Mouse (Mus musculus) midbrain, embryonic 12.5 days (tissue): ENCODE results near the gene Nr5a1. TPM values are rescaled to one million over a fixed set of nuclear protein-coding genes. Genes with fewer than 3 reads are reported as not detected.

Source experiments
- ATAC-seq: fragments of 200-750 bp; cut with Nextera tagmentation; 2 replicates; pipeline ENCODE4 v1.8.0; 2017; ENCODE audit warnings: low read depth, moderate TSS enrichment, moderate library complexity; ENCODE audit not compliant: low FRiP score
- H3K27ac ChIP-seq: fragments of 300-500 bp; sonication (generic); replicated peaks from 2 replicates; pipeline ENCODE4 v1.5.1; 2016; ENCODE audit warnings: mild to moderate bottlenecking
- H3K27me3 ChIP-seq: fragments of 300-500 bp; sonication (generic); 2 replicates; pipeline ENCODE4 v1.6.1; 2016; ENCODE audit warnings: mild to moderate bottlenecking
- H3K36me3 ChIP-seq: fragments of 300-500 bp; sonication (generic); 2 replicates; pipeline ENCODE4 v1.6.1; 2016
- H3K4me1 ChIP-seq: fragments of 300-500 bp; sonication (generic); 2 replicates; pipeline ENCODE4 v1.6.1; 2016
- H3K4me2 ChIP-seq: fragments of 300-500 bp; sonication (generic); replicated peaks from 2 replicates; pipeline ENCODE4 v1.6.1; 2016; ENCODE audit warnings: mild to moderate bottlenecking, moderate library complexity
- H3K4me3 ChIP-seq: fragments of 300-500 bp; sonication (generic); 2 replicates; pipeline ENCODE4 v1.5.1; 2016; ENCODE audit warnings: mild to moderate bottlenecking
- H3K9ac ChIP-seq: fragments of 300-500 bp; sonication (generic); replicated peaks from 2 replicates; pipeline ENCODE4 v1.6.1; 2016; ENCODE audit warnings: mild to moderate bottlenecking, moderate library complexity
- H3K9me3 ChIP-seq: fragments of 300-500 bp; sonication (generic); 2 replicates; pipeline ENCODE4 v1.6.1; 2016; ENCODE audit warnings: mild to moderate bottlenecking
- WGBS: fragments of 180-500 bp; shearing (Covaris S2); methylation state at CpG from one replicate; pipeline ENCODE4 v1.1.7; 2016; 5-methylcytosine and 5-hydroxymethylcytosine counted together
- polyA plus RNA-seq: library from polyadenylated mRNA; unstranded; fragments of >200 nt; fragmentation: Nextera tagmentation; extraction: Ambion mirVana; gene quantifications from 2 replicates; pipeline ENCODE4 v1.2.1, GENCODE M21; 2016

The Nr5a1 gene
- polyA plus RNA-seq, 1 experiment from 2014 or later: 0.29 TPM

GRCm38 (mm10) chr2:38718676-38719075, 4.3 kb upstream of the Nr5a1 start:
- Histone ChIP-seq H3K4me1 (peaks cover 6% of the 10 kb centered on the region; the same call in 1 of the 2 replicates), H3K27ac (no peak overlapping the region), H3K9me3 (no peaks in the 10 kb centered on the region), H3K36me3 (no peaks in the 10 kb centered on the region), H3K4me3 (no peak overlapping the region), H3K27me3 (peaks cover 24% of the 10 kb centered on the region), H3K4me2 (no peak overlapping the region), H3K9ac (no peak overlapping the region)
- WGBS: 71% methylated on average over 8 of the region's 8 CpGs
- ATAC-seq: no peak

GRCm38 (mm10) chr2:38717436-38717835, 3.1 kb upstream of the Nr5a1 start:
- H3K27me3 ChIP-seq: peaks cover 36% of the 10 kb centered on the region
- no peaks in the 10 kb centered on the region for H3K36me3 ChIP-seq
- ATAC-seq: no peak
- 88% methylated on average over 2 of the region's 2 CpGs for WGBS
- H3K4me2 ChIP-seq: no peak overlapping the region
- no peaks in the 10 kb centered on the region for H3K9me3 ChIP-seq
- no peak overlapping the region for H3K4me3 ChIP-seq
- peaks cover 6% of the 10 kb centered on the region; the same call in 1 of the 2 replicates for H3K4me1 ChIP-seq
- H3K27ac ChIP-seq: no peak overlapping the region
- H3K9ac ChIP-seq: no peak overlapping the region

- Histone ChIP-seq H3K27ac (no peak overlapping the region), H3K9me3 (no peaks in the 10 kb centered on the region), H3K4me2 (no peak overlapping the region), H3K9ac (no peak overlapping the region), H3K36me3 (no peaks in the 10 kb centered on the region), H3K4me3 (no peak overlapping the region), H3K27me3 (peaks cover 74% of the 10 kb centered on the region), H3K4me1 (peaks cover 18% of the 10 kb centered on the region)
- no peak for ATAC-seq
- WGBS: 69% methylated on average over 3 of the region's 3 CpGs
Observed at GRCm38 (mm10) chr2:38713596-38713995, 746 bp downstream of the Nr5a1 start.

GRCm38 (mm10) chr2:38712769-38713125, 1.6 kb downstream of the Nr5a1 start:
- 25% methylated on average over 9 of the region's 11 CpGs for WGBS
- H3K27ac ChIP-seq: no peak overlapping the region
- no peak for ATAC-seq
- H3K27me3 ChIP-seq: peaks cover 83% of the 10 kb centered on the region
- no peak overlapping the region for H3K4me3 ChIP-seq
- H3K9me3 ChIP-seq: no peaks in the 10 kb centered on the region
- no peaks in the 10 kb centered on the region for H3K36me3 ChIP-seq
- H3K4me2 ChIP-seq: no peak overlapping the region
- H3K4me1 ChIP-seq: peaks cover 18% of the 10 kb centered on the region
- H3K9ac ChIP-seq: no peak overlapping the region

GRCm38 (mm10) chr2:38712076-38712768, 2.1 kb downstream of the Nr5a1 start:
- H3K27ac ChIP-seq: no peak overlapping the region
- no peaks in the 10 kb centered on the region for H3K36me3 ChIP-seq
- WGBS: 5% methylated on average over 42 of the region's 58 CpGs
- H3K9ac ChIP-seq: no peak overlapping the region; the same call in 1 of the 2 replicates
- ATAC-seq: 0 out of 2 replicates have a peak, but pooled peaks have one; percentile 10
- H3K4me2 ChIP-seq: peak overlapping the region; percentile 54
- peaks cover 88% of the 10 kb centered on the region for H3K27me3 ChIP-seq
- H3K4me3 ChIP-seq: peak overlapping the region; percentile 36
- peaks cover 18% of the 10 kb centered on the region for H3K4me1 ChIP-seq
- H3K9me3 ChIP-seq: no peaks in the 10 kb centered on the region

- Histone ChIP-seq H3K9me3 (no peaks in the 10 kb centered on the region), H3K36me3 (no peaks in the 10 kb centered on the region), H3K4me1 (peaks cover 18% of the 10 kb centered on the region), H3K27me3 (peaks cover 96% of the 10 kb centered on the region), H3K4me2 (peak overlapping the region; percentile 54), H3K4me3 (peak overlapping the region; percentile 36), H3K9ac (no peak overlapping the region), H3K27ac (no peak overlapping the region)
- WGBS: 2% methylated on average over 39 of the region's 40 CpGs
- no peak; the same call in 1 of the 2 replicates for ATAC-seq
Observed at GRCm38 (mm10) chr2:38711421-38711861, 2.9 kb downstream of the Nr5a1 start.

- WGBS: under 1% methylated on average over 73 of the region's 75 CpGs
- peak overlapping the region; percentile 30 for H3K4me3 ChIP-seq
- ATAC-seq: peak; percentile 41; the same call in 1 of the 2 replicates
Observed at GRCm38 (mm10) chr2:38710304-38711241, 3.8 kb downstream of the Nr5a1 start.

GRCm38 (mm10) chr2:38708907-38709688, 5.2 kb downstream of the Nr5a1 start:
- H3K4me3 ChIP-seq: no peak overlapping the region
- H3K4me1 ChIP-seq: peaks cover 18% of the 10 kb centered on the region
- H3K4me2 ChIP-seq: no peak overlapping the region
- H3K27ac ChIP-seq: no peak overlapping the region
- H3K9ac ChIP-seq: no peak overlapping the region
- peaks cover 100% of the 10 kb centered on the region for H3K27me3 ChIP-seq
- no peak for ATAC-seq
- no peaks in the 10 kb centered on the region for H3K9me3 ChIP-seq
- no peaks in the 10 kb centered on the region for H3K36me3 ChIP-seq
- 24% methylated on average over 12 of the region's 12 CpGs for WGBS

More at GRCm38 (mm10) chr2:38710304-38711241, 3.8 kb downstream of the Nr5a1 start:
- Histone ChIP-seq H3K9me3 (no peaks in the 10 kb centered on the region), H3K9ac (no peak overlapping the region; the same call in 1 of the 2 replicates), H3K4me2 (peak overlapping the region; percentile 42), H3K4me1 (peaks cover 18% of the 10 kb centered on the region), H3K27me3 (peaks cover 98% of the 10 kb centered on the region), H3K27ac (no peak overlapping the region), H3K36me3 (no peaks in the 10 kb centered on the region)

- Histone ChIP-seq H3K9me3 (no peaks in the 10 kb centered on the region), H3K27me3 (peaks cover 100% of the 10 kb centered on the region), H3K27ac (no peak overlapping the region), H3K4me3 (no peak overlapping the region), H3K9ac (no peak overlapping the region), H3K4me1 (peaks cover 13% of the 10 kb centered on the region), H3K36me3 (no peaks in the 10 kb centered on the region), H3K4me2 (no peak overlapping the region)
- WGBS: 44% methylated on average over 6 of the region's 6 CpGs
- ATAC-seq: no peak
Observed at GRCm38 (mm10) chr2:38706661-38707060, 7.7 kb downstream of the Nr5a1 start.

- H3K4me3 ChIP-seq: no peak overlapping the region
- no peaks in the 10 kb centered on the region for H3K36me3 ChIP-seq
- ATAC-seq: no peak
- no peak overlapping the region for H3K27ac ChIP-seq
- peaks cover under 1% of the 10 kb centered on the region; the same call in 1 of the 2 replicates for H3K4me1 ChIP-seq
- H3K9me3 ChIP-seq: no peaks in the 10 kb centered on the region
- WGBS: 75% methylated on average over 4 of the region's 4 CpGs
- peaks cover 100% of the 10 kb centered on the region for H3K27me3 ChIP-seq
- H3K4me2 ChIP-seq: no peak overlapping the region
- no peak overlapping the region for H3K9ac ChIP-seq
Observed at GRCm38 (mm10) chr2:38705036-38705435, 9.3 kb downstream of the Nr5a1 start.

GRCm38 (mm10) chr2:38704336-38704735, 10.0 kb downstream of the Nr5a1 start:
- Histone ChIP-seq H3K4me1 (no peaks in the 10 kb centered on the region), H3K27me3 (peaks cover 100% of the 10 kb centered on the region), H3K36me3 (no peaks in the 10 kb centered on the region), H3K9me3 (no peaks in the 10 kb centered on the region), H3K4me3 (no peak overlapping the region), H3K9ac (no peak overlapping the region), H3K27ac (no peak overlapping the region), H3K4me2 (no peak overlapping the region)
- 85% methylated on average over 9 of the region's 9 CpGs for WGBS
- ATAC-seq: no peak
